Mouse (Mus musculus): ENCODE measurements around the gene Krtap19-5. TPM values are rescaled to one million over a fixed set of nuclear protein-coding genes. Genes with fewer than 3 reads are reported as not detected.

The Krtap19-5 gene
- not detected for polyA plus RNA-seq (2017; shearing (Covaris generic))

GRCm38 (mm10) chr16:88896357-88896756 lies at the start of gene Krtap19-5:
Krtap19-5 (minus strand) TSS chr16:88896457.

GRCm38 (mm10) chr16:88932165-88932564 lies 35.9 kb upstream of the Krtap19-5 start, which contains the start of gene Krtap19-9b:
Krtap19-9b (minus strand) TSS chr16:88932265.

GRCm38 (mm10) chr16:88884989-88885388 lies 11.3 kb downstream of the Krtap19-5 start, which contains the start of gene Krtap19-4:
Krtap19-4 (minus strand) TSS chr16:88885089.

GRCm38 (mm10) chr16:88877938-88878337 lies 18.3 kb downstream of the Krtap19-5 start, which contains the start of gene Krtap19-3:
Krtap19-3 (minus strand) TSS chr16:88878038.

GRCm38 (mm10) chr16:88874169-88874568 lies 22.1 kb downstream of the Krtap19-5 start, which contains the start of gene Krtap19-2:
Krtap19-2 (minus strand) TSS chr16:88874269.

GRCm38 (mm10) chr16:88869311-88869710 lies 26.9 kb downstream of the Krtap19-5 start, which contains the start of gene Krtap19-1:
Krtap19-1 (minus strand) TSS chr16:88869411.

Other genes starting within 250 kb of the Krtap19-5 start
- gene Krtap26-1, start 248.7 kb downstream of the Krtap19-5 start, polyA plus RNA-seq (2017; shearing (Covaris generic)), result not detected
- gene Krtap27-1, start 224.8 kb downstream of the Krtap19-5 start, polyA plus RNA-seq (2017; shearing (Covaris generic)), result not detected
- not detected for gene 2310061N02Rik, start 188.5 kb downstream of the Krtap19-5 start, polyA plus RNA-seq (2017; shearing (Covaris generic))
- not detected for gene Krtap13-1, start 167.6 kb downstream of the Krtap19-5 start, polyA plus RNA-seq (2017; shearing (Covaris generic))
- not detected for gene Krtap13, start 144.8 kb downstream of the Krtap19-5 start, polyA plus RNA-seq (2017; shearing (Covaris generic))
- not detected for gene 2310034C09Rik, start 137.6 kb downstream of the Krtap19-5 start, polyA plus RNA-seq (2017; shearing (Covaris generic))
- not detected for gene 2310057N15Rik, start 122.3 kb downstream of the Krtap19-5 start, polyA plus RNA-seq (2017; shearing (Covaris generic))
- gene Gm5965, start 118.6 kb downstream of the Krtap19-5 start, polyA plus RNA-seq (2017; shearing (Covaris generic)), result not detected
- not detected for gene Gm20741, start 84.2 kb downstream of the Krtap19-5 start, polyA plus RNA-seq (2017; shearing (Covaris generic))
- gene Krtap15, start 76.2 kb downstream of the Krtap19-5 start, polyA plus RNA-seq (2017; shearing (Covaris generic)), result not detected
- not detected for gene Krtap14, start 70.3 kb downstream of the Krtap19-5 start, polyA plus RNA-seq (2017; shearing (Covaris generic))
- gene Krtap19-1, start 27.0 kb downstream of the Krtap19-5 start, polyA plus RNA-seq (2017; shearing (Covaris generic)), result not detected
- not detected for gene Krtap19-2, start 22.2 kb downstream of the Krtap19-5 start, polyA plus RNA-seq (2017; shearing (Covaris generic))
- gene Krtap19-3, start 18.4 kb downstream of the Krtap19-5 start, polyA plus RNA-seq (2017; shearing (Covaris generic)), result not detected
- not detected for gene Krtap19-4, start 11.4 kb downstream of the Krtap19-5 start, polyA plus RNA-seq (2017; shearing (Covaris generic))
- not detected for gene Krtap19-9b, start 35.8 kb upstream of the Krtap19-5 start, polyA plus RNA-seq (2017; shearing (Covaris generic))
- gene Krtap16-3, start 66.4 kb upstream of the Krtap19-5 start, polyA plus RNA-seq (2017; shearing (Covaris generic)), result not detected
- not detected for gene Krtap22-2, start 114.3 kb upstream of the Krtap19-5 start, polyA plus RNA-seq (2017; shearing (Covaris generic))
- gene Gm10229, start 118.8 kb upstream of the Krtap19-5 start, polyA plus RNA-seq (2017; shearing (Covaris generic)), result not detected
- not detected for gene Krtap6-1, start 135.2 kb upstream of the Krtap19-5 start, polyA plus RNA-seq (2017; shearing (Covaris generic))
- gene Gm10228, start 145.0 kb upstream of the Krtap19-5 start, polyA plus RNA-seq (2017; shearing (Covaris generic)), result not detected
- not detected for gene Krtap6-5, start 151.4 kb upstream of the Krtap19-5 start, polyA plus RNA-seq (2017; shearing (Covaris generic))
- gene 1110025L11Rik, start 167.5 kb upstream of the Krtap19-5 start, polyA plus RNA-seq (2017; shearing (Covaris generic)), result not detected
- gene Krtap6-3, start 187.6 kb upstream of the Krtap19-5 start, polyA plus RNA-seq (2017; shearing (Covaris generic)), result not detected
- gene Gm6358, start 244.4 kb upstream of the Krtap19-5 start, polyA plus RNA-seq (2017; shearing (Covaris generic)), result not detected